Mouse (Mus musculus): Measurements from ENCODE around the gene Olfr157. TPM values are rescaled to one million over a fixed set of nuclear protein-coding genes. Genes with fewer than 3 reads are reported as not detected.

The Olfr157 gene
- not detected for polyA plus RNA-seq (2014; fragmentation: Illumina TruSeq; extraction: RNeasy Lipid Tissue Mini Kit (QIAGEN cat#74804); ENCODE audit: low read depth, low replicate concordance)

GRCm38 (mm10) chr4:43840101-43840500 lies at the start of gene Olfr157:
Olfr157 (minus strand) TSS chr4:43840201.

GRCm38 (mm10) chr4:43875160-43875918 lies 35.3 kb upstream of the Olfr157 start, which contains the start of gene Reck:
Reck (plus strand) TSS chr4:43875530.

GRCm38 (mm10) chr4:43851265-43851664 lies 11.3 kb upstream of the Olfr157 start, which contains the start of gene Olfr155:
Olfr155 (plus strand) TSS chr4:43851565.

GRCm38 (mm10) chr4:43823845-43824337 lies 16.1 kb downstream of the Olfr157 start, which contains the start of gene Olfr156:
Olfr156 (minus strand) TSS chr4:43823895.

Other genes starting within 250 kb of the Olfr157 start
- gene Npr2, start 208.3 kb downstream of the Olfr157 start, polyA plus RNA-seq (2014; fragmentation: Illumina TruSeq; extraction: RNeasy Lipid Tissue Mini Kit (QIAGEN cat#74804); ENCODE audit: low read depth, low replicate concordance), result 9.2 TPM
- gene Spag8, start 186.6 kb downstream of the Olfr157 start, polyA plus RNA-seq (2014; fragmentation: Illumina TruSeq; extraction: RNeasy Lipid Tissue Mini Kit (QIAGEN cat#74804); ENCODE audit: low read depth, low replicate concordance), result not detected
- 13.5 TPM for gene Hint2, start 183.7 kb downstream of the Olfr157 start, polyA plus RNA-seq (2014; fragmentation: Illumina TruSeq; extraction: RNeasy Lipid Tissue Mini Kit (QIAGEN cat#74804); ENCODE audit: low read depth, low replicate concordance)
- 2.0 TPM for gene Tmem8b, start 171.2 kb downstream of the Olfr157 start, polyA plus RNA-seq (2014; fragmentation: Illumina TruSeq; extraction: RNeasy Lipid Tissue Mini Kit (QIAGEN cat#74804); ENCODE audit: low read depth, low replicate concordance)
- not detected for gene Fam221b, start 171.1 kb downstream of the Olfr157 start, polyA plus RNA-seq (2014; fragmentation: Illumina TruSeq; extraction: RNeasy Lipid Tissue Mini Kit (QIAGEN cat#74804); ENCODE audit: low read depth, low replicate concordance)
- gene Olfr70, start 139.4 kb downstream of the Olfr157 start, polyA plus RNA-seq (2014; fragmentation: Illumina TruSeq; extraction: RNeasy Lipid Tissue Mini Kit (QIAGEN cat#74804); ENCODE audit: low read depth, low replicate concordance), result not detected
- gene Olfr71, start 129.9 kb downstream of the Olfr157 start, polyA plus RNA-seq (2014; fragmentation: Illumina TruSeq; extraction: RNeasy Lipid Tissue Mini Kit (QIAGEN cat#74804); ENCODE audit: low read depth, low replicate concordance), result not detected
- gene Hrct1, start 113.0 kb downstream of the Olfr157 start, polyA plus RNA-seq (2014; fragmentation: Illumina TruSeq; extraction: RNeasy Lipid Tissue Mini Kit (QIAGEN cat#74804); ENCODE audit: low read depth, low replicate concordance), result not detected
- gene Spaar, start 110.2 kb downstream of the Olfr157 start, polyA plus RNA-seq (2014; fragmentation: Illumina TruSeq; extraction: RNeasy Lipid Tissue Mini Kit (QIAGEN cat#74804); ENCODE audit: low read depth, low replicate concordance), result 1.1 TPM
- gene Olfr159, start 69.2 kb downstream of the Olfr157 start, polyA plus RNA-seq (2014; fragmentation: Illumina TruSeq; extraction: RNeasy Lipid Tissue Mini Kit (QIAGEN cat#74804); ENCODE audit: low read depth, low replicate concordance), result not detected
- gene Olfr156, start 16.3 kb downstream of the Olfr157 start, polyA plus RNA-seq (2014; fragmentation: Illumina TruSeq; extraction: RNeasy Lipid Tissue Mini Kit (QIAGEN cat#74804); ENCODE audit: low read depth, low replicate concordance), result not detected
- not detected for gene Olfr155, start 11.4 kb upstream of the Olfr157 start, polyA plus RNA-seq (2014; fragmentation: Illumina TruSeq; extraction: RNeasy Lipid Tissue Mini Kit (QIAGEN cat#74804); ENCODE audit: low read depth, low replicate concordance)
- 7.8 TPM for gene Reck, start 35.3 kb upstream of the Olfr157 start, polyA plus RNA-seq (2014; fragmentation: Illumina TruSeq; extraction: RNeasy Lipid Tissue Mini Kit (QIAGEN cat#74804); ENCODE audit: low read depth, low replicate concordance)
- 4.1 TPM for gene Glipr2, start 117.2 kb upstream of the Olfr157 start, polyA plus RNA-seq (2014; fragmentation: Illumina TruSeq; extraction: RNeasy Lipid Tissue Mini Kit (QIAGEN cat#74804); ENCODE audit: low read depth, low replicate concordance)
- gene Ccin, start 143.3 kb upstream of the Olfr157 start, polyA plus RNA-seq (2014; fragmentation: Illumina TruSeq; extraction: RNeasy Lipid Tissue Mini Kit (QIAGEN cat#74804); ENCODE audit: low read depth, low replicate concordance), result not detected
- 85.1 TPM for gene Clta, start 164.3 kb upstream of the Olfr157 start, polyA plus RNA-seq (2014; fragmentation: Illumina TruSeq; extraction: RNeasy Lipid Tissue Mini Kit (QIAGEN cat#74804); ENCODE audit: low read depth, low replicate concordance)
- 14.4 TPM for gene Gne, start 244.0 kb upstream of the Olfr157 start, polyA plus RNA-seq (2014; fragmentation: Illumina TruSeq; extraction: RNeasy Lipid Tissue Mini Kit (QIAGEN cat#74804); ENCODE audit: low read depth, low replicate concordance)

Data from kidney, adult 10 weeks (tissue).